Mouse (Mus musculus) small intestine, adult 2 months (tissue): Measurements from ENCODE around the gene Cbr3.

Source experiments
- CTCF ChIP-seq: fragments of 200-500 bp; IDR thresholded peaks from 2 replicates; pipeline ENCODE4 v1.5.1; 2012; ENCODE audit warnings: low read depth, mild to moderate bottlenecking, control low read depth, inconsistent platforms, low read length, moderate library complexity, mixed read lengths; ENCODE audit not compliant: insufficient replicate concordance, insufficient read length; ENCODE audit errors: extremely low read depth
- POLR2A ChIP-seq: fragments of 200-500 bp; IDR thresholded peaks from 2 replicates; pipeline ENCODE4 v1.6.1; 2012; ENCODE audit warnings: low read depth, mild to moderate bottlenecking, control low read depth, inconsistent platforms, low read length, moderate library complexity

GRCm38 (mm10) chr16:93682156-93682688 lies 793 bp upstream of the Cbr3 start:
- TF ChIP-seq CTCF, result no peak
- TF ChIP-seq POLR2A, result no peak
